Mouse (Mus musculus) kidney, adult 9 months (tissue): ENCODE data around the gene Plin4.
"Not testable (repeated sequence)": the region's sequence is repeated elsewhere in the genome, so short reads cannot be mapped to it uniquely, and the experiment has no call there.

Experiments used
- DNase-seq: peaks from one replicate; pipeline ENCODE4 v3.0.0; 2022

The Plin4 gene

GRCm38 (mm10) chr17:56125276-56125630 lies 15.7 kb upstream of the Plin4 start:
- DNase-seq = no peak

GRCm38 (mm10) chr17:56124377-56125275 lies 15.0 kb upstream of the Plin4 start:
- peak; percentile 53 for DNase-seq

- no peak for DNase-seq
These were observed 14.2 kb upstream of the Plin4 start for GRCm38 (mm10) chr17:56123681-56124340.

- DNase-seq = no peak
These were observed 13.6 kb upstream of the Plin4 start for GRCm38 (mm10) chr17:56123161-56123560.

- no peak for DNase-seq
These were observed 12.2 kb upstream of the Plin4 start, which contains the start of gene Lrg1 for GRCm38 (mm10) chr17:56121826-56122225. TSS of gene Lrg1 (minus strand) at chr17:56122001.

GRCm38 (mm10) chr17:56119981-56120880 lies 10.6 kb upstream of the Plin4 start:
- DNase-seq = peak; percentile 90

- peak; percentile 39 for DNase-seq
These were observed 9.8 kb upstream of the Plin4 start for GRCm38 (mm10) chr17:56119431-56119830.

- DNase-seq = peak; percentile 89
These were observed 7.7 kb upstream of the Plin4 start, which contains the start of gene Plin5 for GRCm38 (mm10) chr17:56117251-56117710. TSS of gene Plin5 (minus strand) at chr17:56117596.

- no peak for DNase-seq
These were observed 6.6 kb upstream of the Plin4 start for GRCm38 (mm10) chr17:56116193-56116592.

- no peak for DNase-seq
These were observed 3.1 kb upstream of the Plin4 start for GRCm38 (mm10) chr17:56112743-56113142.

- peak; percentile 73 for DNase-seq
These were observed 2.3 kb upstream of the Plin4 start for GRCm38 (mm10) chr17:56111864-56112263.

GRCm38 (mm10) chr17:56111021-56111420 lies 1.4 kb upstream of the Plin4 start:
- DNase-seq = no peak

- DNase-seq = no peak
These were observed 968 bp upstream of the Plin4 start for GRCm38 (mm10) chr17:56110571-56110970.

- DNase-seq = no peak
These were observed 1.1 kb downstream of the Plin4 start for GRCm38 (mm10) chr17:56108334-56109044.

GRCm38 (mm10) chr17:56107736-56108135 lies 1.9 kb downstream of the Plin4 start:
- DNase-seq = no peak

GRCm38 (mm10) chr17:56106981-56107380 lies 2.6 kb downstream of the Plin4 start:
- DNase-seq = no peak

- DNase-seq = not testable (repeated sequence)
These were observed 3.2 kb downstream of the Plin4 start for GRCm38 (mm10) chr17:56106436-56106835.

GRCm38 (mm10) chr17:56104821-56105220 lies 4.8 kb downstream of the Plin4 start:
- not testable (repeated sequence) for DNase-seq

- no peak for DNase-seq
These were observed 5.9 kb downstream of the Plin4 start for GRCm38 (mm10) chr17:56103465-56104285.

- DNase-seq = no peak
These were observed 6.7 kb downstream of the Plin4 start for GRCm38 (mm10) chr17:56102927-56103326.

- DNase-seq = no peak
These were observed 7.4 kb downstream of the Plin4 start for GRCm38 (mm10) chr17:56102158-56102557.
